Mouse (Mus musculus): ENCODE data around the gene Enpp4. TPM values are rescaled to one million over a fixed set of nuclear protein-coding genes. Genes with fewer than 3 reads are reported as not detected.

The Enpp4 gene
- total and polyA plus RNA-seq, 3 experiments, result 8.5 to 24.6 (median 21.6) TPM

DNA sequence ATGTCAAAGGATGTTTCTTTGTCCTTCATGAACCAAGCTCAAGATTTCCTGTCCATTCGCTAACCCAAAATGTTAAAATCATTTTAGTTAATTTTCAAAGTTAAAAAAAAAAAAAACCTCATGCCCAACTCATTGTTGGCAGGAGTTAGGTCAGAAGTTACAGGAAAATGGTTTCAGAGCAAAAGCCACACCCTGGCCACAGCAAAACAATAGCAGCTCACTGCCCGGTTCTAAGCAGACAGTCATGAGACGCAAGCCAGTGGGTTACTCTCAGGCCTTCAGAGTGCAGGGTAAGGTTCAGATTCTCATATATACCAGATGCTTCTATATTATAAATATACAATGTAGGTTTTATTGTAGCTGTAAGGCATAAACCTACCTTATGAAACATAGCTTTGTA, 2.7 kb upstream of the Enpp4 start:
- WGBS, result 47% methylated on average over 3 of the region's 3 CpGs
- H3K4me1 ChIP-seq (ENCODE audit: control insufficient read depth, insufficient read depth, low read length), result peaks cover 1% of the 10 kb centered on the region
- H3K36me3 ChIP-seq (ENCODE audit: control insufficient read depth, insufficient read depth, low read length), result no peaks in the 10 kb centered on the region
- peak in 1 of 2 experiments; percentile 9 for DNase-seq
- H3K9ac ChIP-seq (ENCODE audit: low read depth, low read length), result no peak overlapping the region
- intact Hi-C loops (cut with DNase I), result no loop called here
- TF ChIP-seq EP300 (IDR thresholded peaks at IDR 0.05; ENCODE audit: insufficient read depth, low read depth, low read length), result no peak
- TF ChIP-seq CTCF (IDR thresholded peaks at IDR 0.05), result no peak
- TF ChIP-seq POLR2A (IDR thresholded peaks at IDR 0.05; ENCODE audit: insufficient read depth, low read depth, low read length), result no peak
- peak overlapping the region; percentile 56; the same call in 1 of the 2 replicates for H3K27ac ChIP-seq
- H3K27me3 ChIP-seq (ENCODE audit: control insufficient read depth, insufficient read depth, low read length), result no peaks in the 10 kb centered on the region
- no peaks in the 10 kb centered on the region; the same call in 1 of the 2 replicates for H3K79me2 ChIP-seq (replicated peaks; ENCODE audit: control insufficient read depth, insufficient read depth, low read length)
- H3K4me3 ChIP-seq, result no peak overlapping the region

DNA sequence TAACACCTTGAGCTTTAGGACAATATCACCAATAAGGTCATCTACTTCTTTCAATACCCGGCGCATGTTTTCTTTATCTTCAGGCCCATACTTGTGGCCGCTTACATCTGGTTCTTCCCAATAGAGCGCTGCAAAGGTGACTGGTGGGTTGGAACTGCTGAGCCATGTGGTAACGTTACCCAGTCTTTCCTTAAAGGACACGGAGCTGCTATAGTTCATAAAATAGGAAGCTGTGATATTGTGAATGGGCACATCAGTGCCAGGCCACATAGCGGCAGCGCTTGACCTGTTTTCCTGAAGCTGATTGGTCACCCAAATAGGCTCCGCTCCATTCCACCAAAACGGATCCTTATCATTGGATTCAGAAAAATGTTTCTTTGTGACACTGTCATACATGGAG, 3.6 kb downstream of the Enpp4 start:
- no peak overlapping the region for H3K9ac ChIP-seq (ENCODE audit: low read depth, low read length)
- DNase-seq, result no peak
- no peaks in the 10 kb centered on the region; the same call in 1 of the 2 replicates for H3K79me2 ChIP-seq (replicated peaks; ENCODE audit: control insufficient read depth, insufficient read depth, low read length)
- peaks cover 1% of the 10 kb centered on the region for H3K4me1 ChIP-seq (ENCODE audit: control insufficient read depth, insufficient read depth, low read length)
- intact Hi-C loops (cut with DNase I), result no loop called here
- peaks cover 2% of the 10 kb centered on the region; the same call in 1 of the 2 replicates for H3K36me3 ChIP-seq (ENCODE audit: control insufficient read depth, insufficient read depth, low read length)
- no peak overlapping the region for H3K4me3 ChIP-seq
- WGBS, result 91% methylated on average over 10 of the region's 10 CpGs
- H3K27me3 ChIP-seq (ENCODE audit: control insufficient read depth, insufficient read depth, low read length), result no peaks in the 10 kb centered on the region
- no peak overlapping the region for H3K27ac ChIP-seq
- TF ChIP-seq EP300 (IDR thresholded peaks at IDR 0.05; ENCODE audit: insufficient read depth, low read depth, low read length) (no peak), POLR2A (IDR thresholded peaks at IDR 0.05; ENCODE audit: insufficient read depth, low read depth, low read length) (no peak), CTCF (IDR thresholded peaks at IDR 0.05) (no peak)

DNA sequence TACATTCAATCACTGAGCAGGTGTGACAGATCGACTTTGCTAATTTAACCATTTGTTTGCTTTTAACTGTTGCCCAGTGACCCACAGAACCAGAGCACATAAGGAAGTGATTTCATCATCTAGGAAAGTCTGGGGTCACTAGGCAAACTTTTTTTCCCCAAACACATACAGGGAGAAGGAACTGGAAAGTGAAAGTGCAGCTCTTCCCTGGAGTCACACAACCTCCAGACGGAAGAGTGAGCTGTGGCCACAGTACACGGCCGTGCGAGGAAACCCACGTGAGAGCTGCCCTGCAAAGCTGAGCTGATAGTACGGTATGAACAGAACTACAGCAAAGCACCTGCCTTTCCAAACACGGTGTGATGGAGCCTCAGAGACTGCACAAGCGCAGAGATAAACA, 4.7 kb downstream of the Enpp4 start:
- no peak overlapping the region for H3K4me3 ChIP-seq
- peaks cover 2% of the 10 kb centered on the region; the same call in 1 of the 2 replicates for H3K36me3 ChIP-seq (ENCODE audit: control insufficient read depth, insufficient read depth, low read length)
- 61% methylated on average over 9 of the region's 9 CpGs for WGBS
- H3K79me2 ChIP-seq (replicated peaks; ENCODE audit: control insufficient read depth, insufficient read depth, low read length), result no peaks in the 10 kb centered on the region; the same call in 1 of the 2 replicates
- peak in 1 of 2 experiments; percentile 12 for DNase-seq
- no peak overlapping the region for H3K9ac ChIP-seq (ENCODE audit: low read depth, low read length)
- no peak for TF ChIP-seq POLR2A (IDR thresholded peaks at IDR 0.05; ENCODE audit: insufficient read depth, low read depth, low read length)
- no peak for TF ChIP-seq CTCF (IDR thresholded peaks at IDR 0.05)
- no peak for TF ChIP-seq EP300 (IDR thresholded peaks at IDR 0.05; ENCODE audit: insufficient read depth, low read depth, low read length)
- intact Hi-C loops (cut with DNase I), result no loop called here
- H3K4me1 ChIP-seq (ENCODE audit: control insufficient read depth, insufficient read depth, low read length), result peaks cover 1% of the 10 kb centered on the region
- H3K27ac ChIP-seq, result no peak overlapping the region
- no peaks in the 10 kb centered on the region for H3K27me3 ChIP-seq (ENCODE audit: control insufficient read depth, insufficient read depth, low read length)

DNA sequence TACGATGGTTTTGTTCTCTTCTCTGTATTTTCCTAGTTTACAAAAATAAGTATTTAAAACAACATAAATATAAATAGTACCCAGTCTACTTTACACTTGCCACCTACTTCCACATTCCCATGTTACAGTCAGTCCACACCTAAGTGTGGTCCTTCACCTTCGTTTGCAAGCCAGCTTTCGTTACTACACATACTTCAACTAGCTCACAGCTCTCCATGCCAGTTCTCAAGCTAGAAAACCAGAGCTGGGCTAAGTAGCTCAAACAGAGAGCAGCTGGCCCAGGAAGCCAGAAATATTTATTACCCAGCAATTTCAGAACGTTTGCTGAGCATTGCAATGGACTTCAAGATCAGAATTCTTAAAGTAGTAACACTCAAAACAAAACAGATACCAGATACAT, 5.1 kb downstream of the Enpp4 start:
- no peak overlapping the region for H3K27ac ChIP-seq
- no peaks in the 10 kb centered on the region; the same call in 1 of the 2 replicates for H3K79me2 ChIP-seq (replicated peaks; ENCODE audit: control insufficient read depth, insufficient read depth, low read length)
- H3K27me3 ChIP-seq (ENCODE audit: control insufficient read depth, insufficient read depth, low read length), result no peaks in the 10 kb centered on the region
- DNase-seq, result no peak
- 73% methylated on average over 4 of the region's 4 CpGs for WGBS
- peaks cover 2% of the 10 kb centered on the region; the same call in 1 of the 2 replicates for H3K36me3 ChIP-seq (ENCODE audit: control insufficient read depth, insufficient read depth, low read length)
- intact Hi-C loops (cut with DNase I), result no loop called here
- TF ChIP-seq POLR2A (IDR thresholded peaks at IDR 0.05; ENCODE audit: insufficient read depth, low read depth, low read length) (no peak), EP300 (IDR thresholded peaks at IDR 0.05; ENCODE audit: insufficient read depth, low read depth, low read length) (no peak), CTCF (IDR thresholded peaks at IDR 0.05) (no peak)
- peaks cover 1% of the 10 kb centered on the region for H3K4me1 ChIP-seq (ENCODE audit: control insufficient read depth, insufficient read depth, low read length)
- H3K4me3 ChIP-seq, result no peak overlapping the region
- no peak overlapping the region for H3K9ac ChIP-seq (ENCODE audit: low read depth, low read length)

DNA sequence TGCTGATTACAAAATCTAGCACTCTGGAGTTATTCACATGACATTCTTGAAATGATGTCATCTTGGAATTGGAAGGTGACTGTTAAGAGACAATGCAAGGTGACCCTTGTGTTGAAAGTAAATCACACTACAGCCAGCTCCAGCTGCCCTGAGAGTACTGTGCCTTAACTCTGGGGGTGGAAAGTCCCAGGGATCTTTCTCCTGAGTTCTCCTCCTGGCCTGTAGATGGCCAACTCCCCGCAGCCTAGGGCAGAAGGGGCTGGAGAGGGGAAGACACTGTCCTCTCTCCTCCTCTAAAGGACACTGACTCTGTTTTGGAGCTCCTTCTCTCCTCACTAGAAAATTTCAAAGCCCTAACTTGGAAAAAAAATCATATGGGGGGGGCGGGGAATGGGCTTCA, 14.1 kb downstream of the Enpp4 start:
- no peak overlapping the region for H3K9ac ChIP-seq (ENCODE audit: low read depth, low read length)
- 47% methylated on average over 2 of the region's 2 CpGs for WGBS
- intact Hi-C loops (cut with DNase I), result no loop called here
- no peaks in the 10 kb centered on the region for H3K27me3 ChIP-seq (ENCODE audit: control insufficient read depth, insufficient read depth, low read length)
- H3K4me1 ChIP-seq (ENCODE audit: control insufficient read depth, insufficient read depth, low read length), result no peaks in the 10 kb centered on the region
- no peak overlapping the region for H3K4me3 ChIP-seq
- H3K36me3 ChIP-seq (ENCODE audit: control insufficient read depth, insufficient read depth, low read length), result no peaks in the 10 kb centered on the region
- no peak for DNase-seq
- H3K79me2 ChIP-seq (replicated peaks; ENCODE audit: control insufficient read depth, insufficient read depth, low read length), result no peaks in the 10 kb centered on the region
- TF ChIP-seq POLR2A (IDR thresholded peaks at IDR 0.05; ENCODE audit: insufficient read depth, low read depth, low read length), result no peak
- peak; percentile 40 for TF ChIP-seq CTCF (IDR thresholded peaks at IDR 0.05)
- no peak overlapping the region for H3K27ac ChIP-seq

DNA sequence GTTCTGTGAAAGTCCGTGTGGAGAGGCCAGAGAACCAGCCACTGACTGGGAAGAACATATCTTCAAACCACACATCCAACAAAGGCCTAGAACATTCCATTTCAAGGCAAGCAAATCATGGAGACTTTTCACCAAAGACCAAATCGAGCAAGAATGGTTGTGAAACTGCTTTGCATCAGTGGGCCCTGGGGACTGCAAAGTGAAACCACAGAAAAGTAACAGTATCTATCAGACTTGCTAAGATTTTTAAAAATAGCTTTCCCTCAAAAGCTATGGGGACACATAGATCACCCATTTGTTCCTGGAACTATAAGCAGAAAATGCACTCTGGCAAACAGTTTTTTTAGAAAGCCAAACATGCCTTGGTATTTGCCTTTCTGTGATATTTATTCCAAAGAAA, 14.7 kb downstream of the Enpp4 start:
- intact Hi-C loops (cut with DNase I), result no loop called here
- no peak for DNase-seq
- 55% methylated on average over 2 of the region's 2 CpGs for whole genome bisulfite sequencing

More for the DNA sequence above, 14.7 kb downstream of the Enpp4 start:
- Histone ChIP-seq H3K4me1 (ENCODE audit: control insufficient read depth, insufficient read depth, low read length) (no peaks in the 10 kb centered on the region), H3K27me3 (ENCODE audit: control insufficient read depth, insufficient read depth, low read length) (no peaks in the 10 kb centered on the region), H3K27ac (no peak overlapping the region), H3K9ac (ENCODE audit: low read depth, low read length) (no peak overlapping the region), H3K79me2 (replicated peaks; ENCODE audit: control insufficient read depth, insufficient read depth, low read length) (no peaks in the 10 kb centered on the region), H3K4me3 (no peak overlapping the region), H3K36me3 (ENCODE audit: control insufficient read depth, insufficient read depth, low read length) (no peaks in the 10 kb centered on the region)
- no peak for TF ChIP-seq EP300 (IDR thresholded peaks at IDR 0.05; ENCODE audit: insufficient read depth, low read depth, low read length)
- TF ChIP-seq CTCF (IDR thresholded peaks at IDR 0.05), result no peak
- no peak for TF ChIP-seq POLR2A (IDR thresholded peaks at IDR 0.05; ENCODE audit: insufficient read depth, low read depth, low read length)

Measured in heart, adult 2 months (tissue).